Mouse (Mus musculus) CD4-positive naive resting alpha-beta T cell, adult 57 days (primary cell): ENCODE data around the gene Flot2. TPM values are rescaled to one million over a fixed set of nuclear protein-coding genes. Genes with fewer than 3 reads are reported as not detected.

Source experiments
- total RNA-seq: library from RNA; stranded (reverse); gene quantifications from one replicate; pipeline ENCODE4 v1.2.4, GENCODE M21; 2023

Gene Flot2
- 30.3 TPM for total RNA-seq

GRCm38 (mm10) chr11:78037831-78038752, at the start of gene Flot2:
Gene Flot2 (plus strand): TSS chr11:78037931.

GRCm38 (mm10) chr11:78031947-78032808, 5.6 kb upstream of the Flot2 start, which contains the start of gene Dhrs13:
Gene Dhrs13 (plus strand): TSS chr11:78032280.

GRCm38 (mm10) chr11:78079961-78080921, 42.5 kb downstream of the Flot2 start, which contains the start of gene Eral1:
Gene Eral1 (minus strand): TSS chr11:78080383.

GRCm38 (mm10) chr11:78094504-78095143, 56.9 kb downstream of the Flot2 start, which contains the start of gene Fam222b:
Gene Fam222b (plus strand): TSS chr11:78094660.

Other genes with a start within 250 kb of the Flot2 start
- gene Pipox, start 143.8 kb upstream of the Flot2 start, total RNA-seq = not detected
- gene Sez6, start 107.1 kb upstream of the Flot2 start, total RNA-seq = not detected
- gene Phf12, start 55.2 kb upstream of the Flot2 start, total RNA-seq = 133 TPM
- 6.0 TPM for gene Dhrs13, start 5.7 kb upstream of the Flot2 start, total RNA-seq
- 27.6 TPM for gene Eral1, start 42.5 kb downstream of the Flot2 start, total RNA-seq
- 21.7 TPM for gene Fam222b, start 56.7 kb downstream of the Flot2 start, total RNA-seq
- gene Traf4, start 127.7 kb downstream of the Flot2 start, total RNA-seq = 38.9 TPM
- gene Nek8, start 138.7 kb downstream of the Flot2 start, total RNA-seq = 9.1 TPM
- 8.9 TPM for gene Tlcd1, start 138.8 kb downstream of the Flot2 start, total RNA-seq
- gene Rpl23a, start 145.7 kb downstream of the Flot2 start, total RNA-seq = 3,317 TPM
- gene Rab34, start 150.5 kb downstream of the Flot2 start, total RNA-seq = 0.35 TPM
- not detected for gene Proca1, start 155.5 kb downstream of the Flot2 start, total RNA-seq
- 41.2 TPM for gene Sdf2, start 207.8 kb downstream of the Flot2 start, total RNA-seq
- gene Supt6, start 208.1 kb downstream of the Flot2 start, total RNA-seq = 80.8 TPM
- 107 TPM for gene 2610507B11Rik, start 223.8 kb downstream of the Flot2 start, total RNA-seq